Mouse (Mus musculus) heart, embryonic 10.5 days (tissue): ENCODE measurements around the gene Vps13c. TPM values are rescaled to one million over a fixed set of nuclear protein-coding genes. Genes with fewer than 3 reads are reported as not detected.

Experiments used
- DNase-seq: peaks from one replicate; pipeline ENCODE4 v3.0.0-alpha.2; 2017; ENCODE audit warnings: low spot score
- H3K27ac ChIP-seq: fragments of 300-500 bp; sonication (generic); 2 replicates; pipeline ENCODE4 v1.5.1; 2016; ENCODE audit warnings: mild to moderate bottlenecking
- H3K27me3 ChIP-seq: fragments of 300-500 bp; sonication (generic); 2 replicates; pipeline ENCODE4 v1.6.1; 2016; ENCODE audit warnings: mild to moderate bottlenecking; ENCODE audit not compliant: poor library complexity, insufficient read depth, severe bottlenecking
- H3K36me3 ChIP-seq: fragments of 300-500 bp; sonication (generic); 2 replicates; pipeline ENCODE4 v1.6.1; 2016; ENCODE audit warnings: mild to moderate bottlenecking, moderate library complexity
- H3K4me1 ChIP-seq: fragments of 300-500 bp; sonication (generic); 2 replicates; pipeline ENCODE4 v1.6.1; 2016; ENCODE audit warnings: mild to moderate bottlenecking
- H3K4me3 ChIP-seq: fragments of 300-500 bp; sonication (generic); 2 replicates; pipeline ENCODE4 v1.5.1; 2016; ENCODE audit warnings: mild to moderate bottlenecking, moderate library complexity
- H3K9me3 ChIP-seq: fragments of 300-500 bp; sonication (generic); 2 replicates; pipeline ENCODE4 v1.6.1; 2016; ENCODE audit warnings: mild to moderate bottlenecking, moderate library complexity
- WGBS: fragments of 180-500 bp; shearing (Covaris S2); methylation state at CpG from one replicate; pipeline ENCODE4 v1.1.7; 2016; 5-methylcytosine and 5-hydroxymethylcytosine counted together
- polyA plus RNA-seq: library from polyadenylated mRNA; unstranded; fragments of >200 nt; fragmentation: Nextera tagmentation; extraction: Ambion mirVana; gene quantifications from 2 replicates; pipeline ENCODE4 v1.2.1, GENCODE M21; 2016

The Vps13c gene
- polyA plus RNA-seq, 1 experiment from 2014 or later = 3.9 TPM

DNA sequence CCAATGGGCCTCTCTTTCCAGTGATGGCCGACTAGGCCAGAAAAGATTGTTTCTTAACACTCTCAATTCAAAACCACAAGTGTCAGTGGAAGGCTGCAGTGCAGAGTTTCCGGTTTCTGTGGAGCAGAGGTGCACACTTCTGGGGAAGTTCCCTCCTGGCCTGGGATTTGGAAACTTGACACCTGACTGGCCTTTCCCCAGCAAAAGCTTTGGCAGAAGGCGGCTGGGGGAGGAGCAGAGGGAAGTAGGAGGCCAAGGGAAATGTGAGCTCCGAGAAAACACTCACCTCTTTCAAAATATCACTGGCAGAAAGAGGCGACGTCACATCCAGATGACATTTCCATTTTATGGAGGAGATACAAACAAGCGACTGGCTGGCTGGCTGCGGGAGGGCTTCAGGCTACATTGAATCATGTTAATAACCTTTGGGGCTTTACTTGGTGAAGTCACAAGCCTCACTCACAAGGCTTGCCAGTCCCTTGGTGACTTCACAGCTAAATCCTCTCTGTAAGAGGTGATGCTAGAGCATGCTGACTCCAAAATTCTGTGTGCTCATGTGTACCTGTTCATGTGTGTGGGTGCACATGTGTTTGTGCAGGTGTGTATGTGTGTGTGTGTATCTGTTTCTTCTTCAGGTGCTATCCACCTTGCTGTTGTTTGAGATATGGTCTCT is 26.4 kb upstream of the Vps13c start:
- peaks cover 43% of the 10 kb centered on the region for H3K4me1 ChIP-seq
- H3K27me3 ChIP-seq = no peaks in the 10 kb centered on the region
- H3K36me3 ChIP-seq = no peaks in the 10 kb centered on the region
- H3K4me3 ChIP-seq = no peak overlapping the region
- H3K27ac ChIP-seq = peak overlapping the region; percentile 62
- no peaks in the 10 kb centered on the region for H3K9me3 ChIP-seq
- DNase-seq = no peak
- 12% methylated on average over 8 of the region's 8 CpGs for WGBS

DNA sequence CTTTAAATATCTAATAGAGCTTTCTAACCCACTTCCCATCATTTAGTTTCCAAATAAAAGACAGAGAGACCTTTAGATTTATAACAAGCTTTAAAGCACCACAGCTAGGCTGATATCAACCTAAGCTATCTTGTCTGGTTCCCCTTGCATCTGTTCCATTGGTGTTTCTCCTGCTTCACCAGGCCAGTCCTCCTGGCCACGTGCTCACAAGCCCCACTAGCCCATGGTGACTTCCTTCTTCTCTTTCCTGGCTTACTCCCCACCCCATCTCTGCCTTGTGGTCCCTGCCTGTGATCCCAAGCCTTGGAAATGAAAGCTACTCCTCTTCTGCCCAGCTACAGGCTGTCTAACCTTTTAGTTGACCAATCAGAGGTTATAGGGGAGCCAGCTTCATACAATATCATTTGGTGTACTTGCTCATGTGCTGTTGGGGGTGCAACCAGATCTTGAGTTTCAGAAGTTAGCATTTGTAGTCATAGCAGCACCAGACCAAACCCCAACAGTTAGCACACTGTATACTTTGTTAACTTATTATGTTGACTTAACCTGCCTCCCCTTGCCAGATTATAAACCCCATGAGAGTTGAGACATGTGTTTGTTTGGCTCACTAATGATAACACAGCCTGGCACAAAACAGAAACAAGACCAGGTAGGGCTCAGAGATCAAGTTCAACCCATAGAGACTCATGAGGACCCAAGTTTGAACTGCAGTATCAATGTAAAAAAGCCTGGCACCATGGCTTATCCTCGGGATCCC is 23.8 kb upstream of the Vps13c start:
- no peaks in the 10 kb centered on the region for H3K9me3 ChIP-seq
- WGBS = 65% methylated on average over 2 of the region's 2 CpGs
- H3K36me3 ChIP-seq = no peaks in the 10 kb centered on the region
- H3K27ac ChIP-seq = peak overlapping the region; percentile 56
- DNase-seq = no peak
- H3K4me3 ChIP-seq = no peak overlapping the region
- peaks cover 41% of the 10 kb centered on the region for H3K4me1 ChIP-seq
- H3K27me3 ChIP-seq = no peaks in the 10 kb centered on the region

DNA sequence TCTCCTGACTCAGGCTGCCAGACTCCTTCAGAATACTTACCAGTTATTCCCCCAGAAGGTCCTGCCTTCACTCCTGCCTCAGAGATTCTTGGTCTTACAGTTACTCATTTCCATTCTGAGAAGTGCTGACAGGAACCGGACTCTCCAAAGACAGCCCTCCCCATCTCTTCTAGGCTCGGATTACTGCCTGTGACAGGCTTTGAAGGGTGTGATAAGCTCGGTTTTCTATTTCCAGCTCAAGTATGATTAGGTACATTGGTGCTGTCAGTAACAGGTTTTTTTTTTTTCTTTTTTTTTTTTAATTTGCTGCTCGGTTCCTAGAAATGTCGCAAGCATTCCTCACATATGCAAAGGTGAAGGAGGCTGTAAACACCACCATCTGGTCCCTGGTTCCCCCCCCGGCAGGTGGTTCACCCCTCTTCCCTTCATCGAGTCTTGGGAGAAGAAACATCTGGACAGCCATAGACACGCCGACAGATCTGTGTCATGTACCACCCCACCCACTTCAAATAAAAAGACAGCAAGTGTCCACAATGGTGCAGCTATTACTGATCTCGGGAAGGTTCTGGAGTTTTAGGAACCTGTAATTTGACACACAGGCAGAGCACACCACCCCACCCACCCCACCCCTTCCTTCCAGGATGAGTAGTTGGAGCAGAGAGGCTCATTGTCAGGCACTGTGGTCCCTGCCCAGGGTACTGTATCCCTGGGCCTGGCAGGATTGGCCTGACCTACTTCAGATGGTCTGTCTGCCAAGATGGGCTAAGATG is 22.1 kb upstream of the Vps13c start:
- DNase-seq = peak; percentile 90
- Histone ChIP-seq H3K27me3 (no peaks in the 10 kb centered on the region), H3K36me3 (no peaks in the 10 kb centered on the region), H3K4me3 (peak overlapping the region; percentile 16; the same call in 1 of the 2 replicates), H3K27ac (peak overlapping the region; percentile 84), H3K4me1 (peaks cover 42% of the 10 kb centered on the region), H3K9me3 (no peaks in the 10 kb centered on the region)
- WGBS = 13% methylated on average over 10 of the region's 10 CpGs

DNA sequence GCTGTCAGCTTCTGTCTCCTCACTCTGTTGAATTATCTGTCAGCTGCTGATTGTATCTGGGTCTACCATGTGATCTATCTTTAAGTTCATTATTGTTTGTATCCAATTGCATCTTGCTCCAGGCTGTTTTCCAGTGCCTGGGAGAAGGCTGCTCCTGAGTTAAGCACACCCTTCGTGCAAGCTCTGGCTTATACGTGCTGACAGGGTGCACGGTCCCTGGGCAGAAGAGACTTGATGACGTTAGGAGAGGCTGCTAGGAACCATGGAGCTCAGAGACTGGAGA is 21.6 kb upstream of the Vps13c start:
- DNase-seq = no peak
- Histone ChIP-seq H3K4me1 (peaks cover 45% of the 10 kb centered on the region), H3K4me3 (no peak overlapping the region), H3K27me3 (no peaks in the 10 kb centered on the region), H3K27ac (peak overlapping the region; percentile 84), H3K36me3 (no peaks in the 10 kb centered on the region), H3K9me3 (no peaks in the 10 kb centered on the region)
- WGBS = 48% methylated on average over 4 of the region's 4 CpGs

DNA sequence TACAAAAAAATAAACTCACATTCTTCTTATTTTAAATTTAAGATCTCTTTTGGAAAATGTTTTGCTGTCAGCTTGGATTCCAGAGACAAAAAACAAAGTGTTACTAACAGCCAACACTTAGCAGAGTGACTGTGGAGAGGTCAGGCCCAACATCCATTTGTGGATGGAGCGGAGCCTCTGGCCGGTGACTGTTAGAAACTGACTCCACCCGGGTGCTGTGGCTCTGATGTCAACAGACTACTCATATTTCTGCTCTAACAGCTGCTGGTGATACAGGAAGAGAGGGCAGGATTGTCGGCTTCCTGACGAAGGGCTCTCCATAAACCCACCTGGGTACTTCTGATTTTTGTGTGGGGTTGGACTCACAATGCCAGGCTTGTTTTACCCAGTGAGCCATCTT is 17.1 kb upstream of the Vps13c start:
- peak overlapping the region; percentile 64; the same call in 1 of the 2 replicates for H3K27ac ChIP-seq
- no peaks in the 10 kb centered on the region for H3K36me3 ChIP-seq
- WGBS = 52% methylated on average over 5 of the region's 5 CpGs
- no peaks in the 10 kb centered on the region for H3K27me3 ChIP-seq
- DNase-seq = no peak
- H3K9me3 ChIP-seq = no peaks in the 10 kb centered on the region
- no peak overlapping the region for H3K4me3 ChIP-seq
- peaks cover 14% of the 10 kb centered on the region for H3K4me1 ChIP-seq

DNA sequence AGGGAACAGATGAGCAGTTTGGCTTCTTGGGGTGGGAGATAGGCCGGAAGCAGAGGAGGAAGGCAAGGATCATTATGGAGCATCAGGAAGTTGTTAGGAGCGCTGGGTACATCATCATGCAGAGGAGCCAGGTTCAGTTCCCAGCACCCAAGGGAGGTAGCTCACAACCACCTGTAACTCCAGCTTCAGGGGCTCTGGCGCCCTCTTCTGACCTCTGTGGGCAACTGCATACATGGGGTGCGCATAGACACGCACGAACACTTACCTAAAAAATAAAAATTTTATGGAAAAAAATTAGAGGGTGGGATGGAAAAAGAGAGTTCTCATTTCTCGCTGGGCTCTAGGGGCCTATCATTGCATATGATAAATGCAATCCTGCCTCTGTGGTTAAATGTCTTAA is 14.7 kb upstream of the Vps13c start:
- Histone ChIP-seq H3K9me3 (no peaks in the 10 kb centered on the region), H3K36me3 (no peaks in the 10 kb centered on the region), H3K27me3 (peaks cover 17% of the 10 kb centered on the region), H3K4me1 (peaks cover 9% of the 10 kb centered on the region), H3K27ac (no peak overlapping the region), H3K4me3 (no peak overlapping the region)
- WGBS = 76% methylated on average over 7 of the region's 7 CpGs
- DNase-seq = no peak

DNA sequence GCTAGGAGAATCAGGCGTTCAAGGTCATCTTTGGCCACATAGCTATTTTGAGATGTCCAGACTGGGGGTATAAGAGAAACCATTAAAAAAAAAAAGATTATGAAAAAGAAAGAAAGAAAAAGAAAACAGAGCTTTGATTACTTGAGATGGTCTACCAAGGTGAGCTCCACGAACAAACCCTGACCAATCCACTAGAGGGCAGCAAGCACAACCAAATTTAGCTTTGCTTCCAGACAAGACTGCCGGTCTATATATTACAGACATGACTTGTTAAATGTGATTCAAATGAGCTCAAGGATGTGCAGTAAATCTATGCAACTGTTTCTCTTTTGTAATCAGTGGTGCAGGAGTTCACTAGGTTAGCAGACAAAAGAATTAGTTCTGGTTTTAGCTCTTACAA is 12.0 kb upstream of the Vps13c start:
- no peak overlapping the region for H3K4me3 ChIP-seq
- WGBS = 13% methylated on average over 3 of the region's 3 CpGs
- no peak overlapping the region for H3K27ac ChIP-seq
- H3K27me3 ChIP-seq = peaks cover 42% of the 10 kb centered on the region
- no peaks in the 10 kb centered on the region for H3K36me3 ChIP-seq
- no peak for DNase-seq
- H3K9me3 ChIP-seq = no peaks in the 10 kb centered on the region
- H3K4me1 ChIP-seq = peaks cover 24% of the 10 kb centered on the region

DNA sequence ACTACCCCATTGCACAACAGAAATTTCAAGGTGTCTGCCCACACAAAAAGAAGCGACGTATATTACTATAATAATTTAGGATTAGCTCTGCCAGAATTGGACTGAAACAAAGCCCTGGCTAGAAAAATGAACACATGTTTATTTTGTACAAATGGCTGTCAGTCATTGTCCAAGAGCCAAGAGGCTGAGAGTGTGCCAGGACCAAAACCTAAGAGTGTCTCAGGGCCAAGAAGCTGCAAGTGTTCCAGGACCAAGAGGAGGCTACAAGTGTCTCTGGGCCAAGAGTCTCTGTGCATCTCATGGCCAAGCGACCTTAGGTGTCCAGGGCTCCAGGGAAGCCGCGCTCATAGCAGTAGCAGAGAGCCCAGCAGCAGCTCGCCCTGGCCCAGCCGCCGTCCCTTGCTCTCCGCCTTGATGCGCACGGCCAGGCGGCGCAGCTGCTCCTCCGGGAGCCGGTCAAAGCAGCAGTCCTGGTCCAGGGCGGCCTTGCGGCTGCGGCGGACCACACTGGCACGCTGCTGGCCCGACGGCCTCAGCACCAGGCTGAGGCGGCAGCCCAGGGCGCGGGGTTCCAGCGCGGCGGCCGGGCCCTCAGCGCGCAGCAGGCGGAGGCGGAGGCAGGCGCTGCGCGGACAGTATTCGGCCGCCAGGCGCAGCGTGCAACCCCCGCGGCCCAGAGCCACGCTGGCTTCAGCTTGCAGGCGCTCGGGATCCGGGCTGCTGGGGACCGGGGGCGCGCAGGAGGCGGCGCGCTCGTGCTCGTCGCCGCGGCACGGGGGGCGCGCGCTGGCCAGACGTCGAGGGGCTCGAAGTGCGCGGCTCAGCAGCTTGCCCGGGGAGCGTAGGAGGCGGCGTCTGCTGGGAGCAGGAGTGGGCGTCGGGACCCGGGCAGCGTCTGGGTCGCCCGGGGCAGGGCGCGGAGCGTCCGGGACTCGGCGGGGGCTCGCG is 9.5 kb upstream of the Vps13c start:
- Histone ChIP-seq H3K9me3 (0 out of 2 replicates have a peak, but pooled peaks cover 3% of the 10 kb centered on the region), H3K4me3 (peak overlapping the region; percentile 71), H3K27ac (peak overlapping the region; percentile 84), H3K4me1 (peaks cover 20% of the 10 kb centered on the region), H3K36me3 (no peaks in the 10 kb centered on the region), H3K27me3 (peaks cover 47% of the 10 kb centered on the region)
- DNase-seq = no peak
- whole genome bisulfite sequencing = 3% methylated on average over 79 of the region's 84 CpGs

DNA sequence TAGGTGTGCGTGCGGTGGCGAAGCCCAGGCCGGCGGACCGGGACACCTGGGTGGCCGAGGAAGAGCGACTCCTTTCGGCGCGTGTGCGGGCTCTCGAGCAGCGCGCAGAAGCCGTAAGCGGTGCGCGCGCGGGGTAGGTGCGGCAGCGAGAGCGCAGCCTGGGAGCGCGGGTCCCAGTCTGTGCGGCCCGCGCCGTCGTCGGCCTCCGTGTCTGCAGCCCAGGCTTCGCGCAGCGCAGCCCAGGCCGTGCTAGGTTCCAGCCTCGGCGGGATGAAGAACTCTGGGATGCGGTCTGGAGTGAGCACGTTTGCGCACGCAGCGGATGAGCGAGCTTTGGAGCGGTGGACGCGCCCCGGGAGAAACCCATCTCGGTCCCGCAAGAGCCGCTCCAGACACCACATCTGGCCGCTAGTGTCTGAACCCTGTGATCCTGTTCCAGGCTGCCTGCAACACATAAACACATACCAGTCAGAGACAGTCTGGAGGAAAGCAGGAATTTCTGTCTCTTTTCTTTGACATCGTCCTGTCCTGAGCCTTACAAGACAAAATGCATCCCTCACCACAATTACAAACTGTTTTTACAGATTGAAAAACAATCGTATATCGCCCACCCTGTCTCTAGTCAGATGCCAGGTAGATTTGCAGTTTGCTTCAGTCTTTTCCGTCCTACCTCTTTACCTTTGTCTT is 8.7 kb upstream of the Vps13c start:
- Histone ChIP-seq H3K27me3 (peaks cover 47% of the 10 kb centered on the region), H3K36me3 (no peaks in the 10 kb centered on the region), H3K4me3 (peak overlapping the region; percentile 71), H3K27ac (peak overlapping the region; percentile 84), H3K9me3 (0 out of 2 replicates have a peak, but pooled peaks cover 3% of the 10 kb centered on the region), H3K4me1 (peaks cover 20% of the 10 kb centered on the region)
- DNase-seq = no peak
- WGBS = under 1% methylated on average over 55 of the region's 57 CpGs

DNA sequence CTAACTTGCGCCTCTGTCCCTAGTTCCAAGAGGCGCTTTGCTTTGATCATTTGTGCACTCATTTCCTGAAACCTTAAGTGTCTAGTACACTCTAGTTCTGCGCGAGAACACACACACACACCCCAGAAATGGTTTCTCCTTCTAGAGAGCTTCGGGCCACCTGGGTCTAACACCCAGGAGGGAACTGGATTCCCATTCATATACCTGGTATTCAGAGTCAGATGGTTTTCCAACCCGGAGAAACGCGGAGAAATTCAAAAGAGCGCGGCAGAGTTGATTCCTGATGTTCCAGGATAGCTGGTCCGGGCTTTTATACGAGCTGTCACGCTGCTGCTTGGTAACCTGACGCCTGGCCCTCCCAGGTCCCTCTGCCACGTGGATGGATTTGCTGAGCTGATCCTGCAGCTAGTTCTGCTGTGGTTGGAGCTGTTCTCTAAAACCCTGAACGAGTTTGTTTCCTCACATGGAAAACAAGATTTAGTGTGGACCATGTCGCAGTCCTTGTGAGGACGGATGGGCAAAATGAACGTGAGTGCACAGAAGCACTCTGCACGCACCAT is 8.1 kb upstream of the Vps13c start, which contains the start of gene C2cd4a:
Gene C2cd4a (minus strand): TSS at position 285 of the 560 bp plus-strand sequence.
- peak within 1 kb of the TSS; percentile 84 for H3K27ac ChIP-seq
- peak within 1 kb of the TSS; percentile 71 for H3K4me3 ChIP-seq
- H3K9me3 ChIP-seq = 0 out of 2 replicates have a peak, but pooled peaks cover 3% of the 10 kb centered on the region
- H3K36me3 ChIP-seq = no peaks in the 10 kb centered on the region
- peaks cover 20% of the 10 kb centered on the region for H3K4me1 ChIP-seq
- WGBS = 4% methylated on average over 20 of the region's 20 CpGs
- H3K27me3 ChIP-seq = peaks cover 47% of the 10 kb centered on the region
- peak; percentile 78 for DNase-seq

DNA sequence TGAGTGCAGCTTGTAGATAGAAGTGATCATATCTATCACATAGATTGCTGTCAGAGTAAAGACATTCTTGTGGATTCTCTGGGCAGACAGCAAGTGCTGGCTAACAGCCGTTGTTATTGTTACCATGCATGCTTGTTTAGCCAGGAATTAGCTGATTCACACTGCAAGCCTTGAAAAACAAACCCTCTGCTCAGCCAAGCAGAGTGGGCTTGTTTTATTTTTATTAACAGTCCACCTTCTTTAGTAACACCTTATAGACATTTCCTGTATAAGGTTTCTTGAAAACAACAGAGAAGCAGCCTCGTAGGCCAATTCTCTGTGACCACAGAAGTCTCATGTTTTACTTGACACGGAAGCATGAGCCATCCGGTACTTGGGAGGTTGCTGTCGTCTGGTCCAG is 5.7 kb upstream of the Vps13c start:
- Histone ChIP-seq H3K9me3 (0 out of 2 replicates have a peak, but pooled peaks cover 3% of the 10 kb centered on the region), H3K27ac (no peak overlapping the region), H3K27me3 (peaks cover 40% of the 10 kb centered on the region), H3K4me3 (no peak overlapping the region), H3K4me1 (peaks cover 20% of the 10 kb centered on the region), H3K36me3 (no peaks in the 10 kb centered on the region)
- DNase-seq = no peak
- 87% methylated on average over 5 of the region's 5 CpGs for WGBS
